Mouse (Mus musculus): ENCODE data around the gene Mylpf.
"Not testable (repeated sequence)": the region's sequence is repeated elsewhere in the genome, so short reads cannot be mapped to it uniquely, and the experiment has no call there.

Gene Mylpf

GRCm38 (mm10) chr7:127208553-127209438, at the start of gene Mylpf:
Mylpf (plus strand) TSS chr7:127208890.
- DNase-seq = peak; percentile 94 to 98

GRCm38 (mm10) chr7:127162546-127162945, 46.1 kb upstream of the Mylpf start:
- no peak for DNase-seq

GRCm38 (mm10) chr7:127164002-127164401, 44.7 kb upstream of the Mylpf start:
- no peak for DNase-seq

- no peak for DNase-seq
Measured at GRCm38 (mm10) chr7:127165607-127166493, 42.8 kb upstream of the Mylpf start.

GRCm38 (mm10) chr7:127166501-127166900, 42.2 kb upstream of the Mylpf start:
- DNase-seq = no peak

- DNase-seq = no peak
Measured at GRCm38 (mm10) chr7:127176937-127177336, 31.8 kb upstream of the Mylpf start.

- no peak for DNase-seq
Measured at GRCm38 (mm10) chr7:127180783-127181182, 27.9 kb upstream of the Mylpf start.

GRCm38 (mm10) chr7:127181724-127182123, 27.0 kb upstream of the Mylpf start:
- not testable (repeated sequence) for DNase-seq

GRCm38 (mm10) chr7:127183345-127183744, 25.3 kb upstream of the Mylpf start:
- no peak for DNase-seq

- peak in 1 of 2 experiments; percentile 48 for DNase-seq
Measured at GRCm38 (mm10) chr7:127183828-127184227, 24.9 kb upstream of the Mylpf start.

- DNase-seq = no peak
Measured at GRCm38 (mm10) chr7:127184720-127185119, 24.0 kb upstream of the Mylpf start.

GRCm38 (mm10) chr7:127185601-127186000, 23.1 kb upstream of the Mylpf start:
- no peak for DNase-seq

GRCm38 (mm10) chr7:127187351-127187750, 21.3 kb upstream of the Mylpf start:
- DNase-seq = no peak

GRCm38 (mm10) chr7:127188305-127189276, 20.1 kb upstream of the Mylpf start:
- no peak for DNase-seq

GRCm38 (mm10) chr7:127190672-127191071, 18.0 kb upstream of the Mylpf start:
- DNase-seq = no peak

- peak; percentile 75 to 85 for DNase-seq
Measured at GRCm38 (mm10) chr7:127192989-127193388, 15.7 kb upstream of the Mylpf start.

- peak in 1 of 2 experiments; percentile 33 for DNase-seq
Measured at GRCm38 (mm10) chr7:127194011-127194632, 14.6 kb upstream of the Mylpf start.

GRCm38 (mm10) chr7:127194633-127195029, 14.1 kb upstream of the Mylpf start:
- DNase-seq = no peak

- DNase-seq = peak; percentile 96 to 99
Measured at GRCm38 (mm10) chr7:127195544-127196295, 13.0 kb upstream of the Mylpf start, which contains the start of gene Cd2bp2. Cd2bp2 (minus strand) TSS chr7:127196050.

GRCm38 (mm10) chr7:127196484-127196883, 12.2 kb upstream of the Mylpf start:
- DNase-seq = peak in 1 of 2 experiments; percentile 35

GRCm38 (mm10) chr7:127206606-127207005, 2.1 kb upstream of the Mylpf start:
- DNase-seq = no peak

Measured in kidney, postnatal 25 days (tissue).